ENCODE assay signal across 11 mouse cellular contexts in the genomic region with DNA sequence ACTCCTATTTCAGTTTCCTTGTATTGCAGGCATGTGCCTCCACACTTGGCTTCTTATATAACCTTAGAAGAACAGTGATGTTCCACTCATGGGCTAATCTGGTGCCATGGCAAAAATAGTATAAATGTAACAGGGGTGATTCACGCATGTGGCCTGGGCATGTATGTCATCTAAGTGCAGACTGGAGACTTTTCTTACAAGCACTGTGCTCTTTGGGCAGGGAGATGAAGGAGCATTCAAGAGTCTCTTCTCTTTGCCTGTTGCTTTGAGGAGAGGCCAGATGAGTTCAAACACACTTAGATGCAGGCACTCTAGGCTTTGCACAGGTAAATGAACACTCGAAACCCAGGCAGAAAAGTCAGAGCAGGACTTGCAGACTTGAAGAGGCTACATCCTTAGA.
"Had no signal": no experiment of that assay in that cellular context is flagged by ENCODE, and none has a peak within 500 bp of the region (broad histone marks: within the 10 kb centered on the region; RNA-seq: fewer than 3 reads in every experiment).

No protein-coding gene starts in this region.

- ATAC-seq: midbrain, embryonic 13.5 days had no signal

- H3K27ac ChIP-seq: layer of hippocampus, adult 2 months; liver, embryonic 14.5 days; midbrain, embryonic 13.5 days; stomach, embryonic 15.5 days had no signal

- H3K36me3 ChIP-seq: midbrain, embryonic 13.5 days; stomach, embryonic 15.5 days had no signal

- H3K9me3 ChIP-seq: midbrain, embryonic 13.5 days; stomach, embryonic 15.5 days had no signal

- H3K9ac ChIP-seq: liver, embryonic 14.5 days; midbrain, embryonic 13.5 days; stomach, embryonic 15.5 days had no signal

- DNase-seq: kidney, adult 9 months; kidney, postnatal 10 days; kidney, postnatal 4 days; left cerebral cortex, postnatal 4 days; lung, adult 2 months; right cerebral cortex, postnatal 14 days; thymus, postnatal 4 days had no signal

- H3K27me3 ChIP-seq: midbrain, embryonic 13.5 days; stomach, embryonic 15.5 days had no signal

- H3K4me3 ChIP-seq: layer of hippocampus, adult 2 months; midbrain, embryonic 13.5 days; stomach, embryonic 15.5 days had no signal

- H3K4me2 ChIP-seq: midbrain, embryonic 13.5 days; stomach, embryonic 15.5 days had no signal
